Mouse (Mus musculus): Measurements from ENCODE around the gene Klhl32. TPM values are rescaled to one million over a fixed set of nuclear protein-coding genes. Genes with fewer than 3 reads are reported as not detected.
A peak's percentile ranks its signal among the peaks of the same experiment; 100 is the strongest.

Gene Klhl32
- polyA plus RNA-seq, 1 experiment from 2014 or later, result 4.2 TPM

- Histone ChIP-seq H3K4me3 (ENCODE audit: low read depth, low read length) (no peak overlapping the region), H3K27ac (ENCODE audit: low read length) (no peak overlapping the region), H3K4me2 (replicated peaks; ENCODE audit: low read depth, low read length) (no peak overlapping the region), H3K9ac (replicated peaks; ENCODE audit: low read depth, low read length) (no peak overlapping the region), H3K4me1 (ENCODE audit: control insufficient read depth, insufficient read depth, low read length) (no peaks in the 10 kb centered on the region), H3K9me3 (ENCODE audit: control insufficient read depth, low read depth, low read length) (no peaks in the 10 kb centered on the region), H3K36me3 (ENCODE audit: control insufficient read depth, insufficient read depth, low read length) (no peaks in the 10 kb centered on the region), H3K27me3 (ENCODE audit: control insufficient read depth, insufficient read depth, low read length) (no peaks in the 10 kb centered on the region)
- WGBS, result 80% methylated on average over 8 of the region's 8 CpGs
- no peak for ATAC-seq (ENCODE audit: insufficient number of reproducible peaks, insufficient read depth, low FRiP score, low read depth)
These were observed 98.3 kb downstream of the Klhl32 start for GRCm38 (mm10) chr4:24752517-24753208.

- Histone ChIP-seq H3K4me1 (ENCODE audit: control insufficient read depth, insufficient read depth, low read length) (no peaks in the 10 kb centered on the region), H3K4me2 (replicated peaks; ENCODE audit: low read depth, low read length) (no peak overlapping the region), H3K27ac (ENCODE audit: low read length) (no peak overlapping the region), H3K9ac (replicated peaks; ENCODE audit: low read depth, low read length) (no peak overlapping the region), H3K36me3 (ENCODE audit: control insufficient read depth, insufficient read depth, low read length) (no peaks in the 10 kb centered on the region), H3K4me3 (ENCODE audit: low read depth, low read length) (no peak overlapping the region), H3K27me3 (ENCODE audit: control insufficient read depth, insufficient read depth, low read length) (no peaks in the 10 kb centered on the region), H3K9me3 (ENCODE audit: control insufficient read depth, low read depth, low read length) (no peaks in the 10 kb centered on the region)
- ATAC-seq (ENCODE audit: insufficient number of reproducible peaks, insufficient read depth, low FRiP score, low read depth), result no peak
- WGBS, result 77% methylated on average over 6 of the region's 6 CpGs
These were observed 113.8 kb downstream of the Klhl32 start for GRCm38 (mm10) chr4:24737080-24737479.

GRCm38 (mm10) chr4:24720834-24721233 is 130.1 kb downstream of the Klhl32 start:
- Histone ChIP-seq H3K36me3 (ENCODE audit: control insufficient read depth, insufficient read depth, low read length) (no peaks in the 10 kb centered on the region), H3K4me3 (ENCODE audit: low read depth, low read length) (no peak overlapping the region), H3K9me3 (ENCODE audit: control insufficient read depth, low read depth, low read length) (no peaks in the 10 kb centered on the region), H3K4me1 (ENCODE audit: control insufficient read depth, insufficient read depth, low read length) (no peaks in the 10 kb centered on the region), H3K9ac (replicated peaks; ENCODE audit: low read depth, low read length) (no peak overlapping the region), H3K4me2 (replicated peaks; ENCODE audit: low read depth, low read length) (no peak overlapping the region), H3K27ac (ENCODE audit: low read length) (no peak overlapping the region), H3K27me3 (ENCODE audit: control insufficient read depth, insufficient read depth, low read length) (no peaks in the 10 kb centered on the region)
- WGBS, result 34% methylated on average over 3 of the region's 3 CpGs
- peak; percentile 71; the same call in 1 of the 2 replicates for ATAC-seq (ENCODE audit: insufficient number of reproducible peaks, insufficient read depth, low FRiP score, low read depth)

GRCm38 (mm10) chr4:24715559-24715958 is 135.4 kb downstream of the Klhl32 start:
- ATAC-seq (ENCODE audit: insufficient number of reproducible peaks, insufficient read depth, low FRiP score, low read depth), result no peak
- Histone ChIP-seq H3K4me3 (ENCODE audit: low read depth, low read length) (no peak overlapping the region), H3K4me1 (ENCODE audit: control insufficient read depth, insufficient read depth, low read length) (no peaks in the 10 kb centered on the region), H3K9me3 (ENCODE audit: control insufficient read depth, low read depth, low read length) (no peaks in the 10 kb centered on the region), H3K36me3 (ENCODE audit: control insufficient read depth, insufficient read depth, low read length) (no peaks in the 10 kb centered on the region), H3K4me2 (replicated peaks; ENCODE audit: low read depth, low read length) (no peak overlapping the region), H3K9ac (replicated peaks; ENCODE audit: low read depth, low read length) (no peak overlapping the region), H3K27ac (ENCODE audit: low read length) (no peak overlapping the region), H3K27me3 (ENCODE audit: control insufficient read depth, insufficient read depth, low read length) (no peaks in the 10 kb centered on the region)
- 82% methylated on average over 4 of the region's 4 CpGs for WGBS

- Histone ChIP-seq H3K27me3 (ENCODE audit: control insufficient read depth, insufficient read depth, low read length) (no peaks in the 10 kb centered on the region), H3K36me3 (ENCODE audit: control insufficient read depth, insufficient read depth, low read length) (no peaks in the 10 kb centered on the region)
- WGBS, result 86% methylated on average over 10 of the region's 10 CpGs
These were observed 136.6 kb downstream of the Klhl32 start for GRCm38 (mm10) chr4:24714367-24714766.

GRCm38 (mm10) chr4:24698528-24699117 is 152.3 kb downstream of the Klhl32 start:
- no peaks in the 10 kb centered on the region for H3K4me1 ChIP-seq (ENCODE audit: control insufficient read depth, insufficient read depth, low read length)
- no peak overlapping the region for H3K4me3 ChIP-seq (ENCODE audit: low read depth, low read length)
- no peaks in the 10 kb centered on the region for H3K36me3 ChIP-seq (ENCODE audit: control insufficient read depth, insufficient read depth, low read length)
- 65% methylated on average over 7 of the region's 7 CpGs for WGBS
- no peak for ATAC-seq (ENCODE audit: insufficient number of reproducible peaks, insufficient read depth, low FRiP score, low read depth)
- H3K27me3 ChIP-seq (ENCODE audit: control insufficient read depth, insufficient read depth, low read length), result no peaks in the 10 kb centered on the region
- H3K27ac ChIP-seq (ENCODE audit: low read length), result no peak overlapping the region
- no peak overlapping the region for H3K4me2 ChIP-seq (replicated peaks; ENCODE audit: low read depth, low read length)
- no peaks in the 10 kb centered on the region for H3K9me3 ChIP-seq (ENCODE audit: control insufficient read depth, low read depth, low read length)
- H3K9ac ChIP-seq (replicated peaks; ENCODE audit: low read depth, low read length), result no peak overlapping the region

More at GRCm38 (mm10) chr4:24714367-24714766, 136.6 kb downstream of the Klhl32 start:
- H3K9ac ChIP-seq (replicated peaks; ENCODE audit: low read depth, low read length), result no peak overlapping the region
- no peaks in the 10 kb centered on the region for H3K9me3 ChIP-seq (ENCODE audit: control insufficient read depth, low read depth, low read length)
- no peaks in the 10 kb centered on the region for H3K4me1 ChIP-seq (ENCODE audit: control insufficient read depth, insufficient read depth, low read length)
- H3K27ac ChIP-seq (ENCODE audit: low read length), result no peak overlapping the region
- ATAC-seq (ENCODE audit: insufficient number of reproducible peaks, insufficient read depth, low FRiP score, low read depth), result no peak
- H3K4me2 ChIP-seq (replicated peaks; ENCODE audit: low read depth, low read length), result no peak overlapping the region
- H3K4me3 ChIP-seq (ENCODE audit: low read depth, low read length), result no peak overlapping the region

- ATAC-seq (ENCODE audit: insufficient number of reproducible peaks, insufficient read depth, low FRiP score, low read depth), result no peak
- no peaks in the 10 kb centered on the region for H3K27me3 ChIP-seq (ENCODE audit: control insufficient read depth, insufficient read depth, low read length)
- no peak overlapping the region for H3K9ac ChIP-seq (replicated peaks; ENCODE audit: low read depth, low read length)
- no peaks in the 10 kb centered on the region for H3K9me3 ChIP-seq (ENCODE audit: control insufficient read depth, low read depth, low read length)
- no peaks in the 10 kb centered on the region for H3K36me3 ChIP-seq (ENCODE audit: control insufficient read depth, insufficient read depth, low read length)
- H3K4me3 ChIP-seq (ENCODE audit: low read depth, low read length), result no peak overlapping the region
- H3K4me2 ChIP-seq (replicated peaks; ENCODE audit: low read depth, low read length), result no peak overlapping the region
- H3K27ac ChIP-seq (ENCODE audit: low read length), result no peak overlapping the region
- WGBS, result 78% methylated on average over 2 of the region's 2 CpGs
- H3K4me1 ChIP-seq (ENCODE audit: control insufficient read depth, insufficient read depth, low read length), result no peaks in the 10 kb centered on the region
These were observed 170.8 kb downstream of the Klhl32 start for GRCm38 (mm10) chr4:24680080-24680479.

GRCm38 (mm10) chr4:24670007-24670406 is 180.9 kb downstream of the Klhl32 start:
- no peaks in the 10 kb centered on the region for H3K4me1 ChIP-seq (ENCODE audit: control insufficient read depth, insufficient read depth, low read length)
- no peaks in the 10 kb centered on the region for H3K36me3 ChIP-seq (ENCODE audit: control insufficient read depth, insufficient read depth, low read length)
- no peaks in the 10 kb centered on the region for H3K9me3 ChIP-seq (ENCODE audit: control insufficient read depth, low read depth, low read length)
- H3K4me3 ChIP-seq (ENCODE audit: low read depth, low read length), result no peak overlapping the region
- WGBS, result 86% methylated on average over 10 of the region's 10 CpGs
- no peak overlapping the region for H3K4me2 ChIP-seq (replicated peaks; ENCODE audit: low read depth, low read length)
- H3K27ac ChIP-seq (ENCODE audit: low read length), result no peak overlapping the region
- H3K27me3 ChIP-seq (ENCODE audit: control insufficient read depth, insufficient read depth, low read length), result no peaks in the 10 kb centered on the region
- ATAC-seq (ENCODE audit: insufficient number of reproducible peaks, insufficient read depth, low FRiP score, low read depth), result no peak
- H3K9ac ChIP-seq (replicated peaks; ENCODE audit: low read depth, low read length), result no peak overlapping the region
